ENCODE assay signal across 11 mouse cellular contexts in genomic region chr13:42757654-42758400, GRCm38 (mm10).
A peak's percentile ranks its signal among the peaks of the same experiment; 100 is the strongest.
DNase-seq lines count a peak whose midpoint lies in the region; ATAC-seq lines count a peak whose summit lies in the region.
"Had no signal": no experiment of that assay in that cellular context is flagged by ENCODE, and none has a peak within 500 bp of the region (broad histone marks: within the 10 kb centered on the region; RNA-seq: fewer than 3 reads in every experiment).

No protein-coding gene starts in this region.

- H3K27ac ChIP-seq in neural tube, embryonic 13.5 days (replicated peaks): peak overlapping the region; percentile 61; the same call in 1 of the 2 replicates
- peak overlapping the region; percentile 3; the same call in 1 of the 2 replicates for H3K27ac ChIP-seq in hindbrain, embryonic 15.5 days (replicated peaks)
- H3K27ac ChIP-seq: limb, embryonic 12.5 days had no signal

- H3K4me3 ChIP-seq in neural tube, embryonic 13.5 days: no peak overlapping the region
- no peak overlapping the region for H3K4me3 ChIP-seq in hindbrain, embryonic 15.5 days
- H3K4me3 ChIP-seq: limb, embryonic 12.5 days; megakaryocyte, embryonic 14.5 days had no signal

- ATAC-seq in neural tube, embryonic 13.5 days (ENCODE audit: low read depth): peak; percentile 32; the same call in 1 of the 2 replicates
- peak; percentile 48; the same call in 1 of the 2 replicates for ATAC-seq in hindbrain, embryonic 15.5 days (ENCODE audit: low FRiP score, low read depth)

- no peaks in the 10 kb centered on the region for H3K9me3 ChIP-seq in neural tube, embryonic 13.5 days
- no peaks in the 10 kb centered on the region for H3K9me3 ChIP-seq in hindbrain, embryonic 15.5 days
- H3K9me3 ChIP-seq: limb, embryonic 12.5 days had no signal

- 39% methylated on average over 11 of the region's 11 CpGs for WGBS in neural tube, embryonic 13.5 days
- 26% methylated on average over 11 of the region's 11 CpGs for WGBS in hindbrain, embryonic 15.5 days

- H3K36me3 ChIP-seq in neural tube, embryonic 13.5 days: no peaks in the 10 kb centered on the region
- no peaks in the 10 kb centered on the region for H3K36me3 ChIP-seq in hindbrain, embryonic 15.5 days
- H3K36me3 ChIP-seq: limb, embryonic 12.5 days had no signal

- intact Hi-C loops in gastrocnemius, postnatal 36 days (cut with DNase I): no loop called here

- DNase-seq in neural tube, embryonic 10.5 days (ENCODE audit: extremely low spot score, low spot score): no peak
- DNase-seq in layer of hippocampus, adult 8-10 months (ENCODE audit: low spot score in 2 of 2): peak; percentile 36 to 43
- peak; percentile 42 for DNase-seq in right cerebral cortex, postnatal 25 days
- no peak for DNase-seq in gastrocnemius, postnatal 36 days
- no peak for DNase-seq in adrenal gland, postnatal 10 days
- DNase-seq in thymus, adult 18-20 months: no peak
- DNase-seq: adrenal gland, adult 8-10 months had no signal

- no peak overlapping the region for H3K9ac ChIP-seq in neural tube, embryonic 13.5 days
- no peak overlapping the region for H3K9ac ChIP-seq in hindbrain, embryonic 15.5 days
- H3K9ac ChIP-seq: limb, embryonic 12.5 days had no signal

- no peaks in the 10 kb centered on the region for H3K27me3 ChIP-seq in neural tube, embryonic 13.5 days
- no peaks in the 10 kb centered on the region for H3K27me3 ChIP-seq in hindbrain, embryonic 15.5 days
- H3K27me3 ChIP-seq: megakaryocyte, embryonic 14.5 days had no signal

- 0 out of 2 replicates have a peak overlapping the region, but pooled peaks have one; percentile 1 for H3K4me2 ChIP-seq in neural tube, embryonic 13.5 days
- no peak overlapping the region for H3K4me2 ChIP-seq in hindbrain, embryonic 15.5 days
- H3K4me2 ChIP-seq: limb, embryonic 12.5 days had no signal

- peaks cover 25% of the 10 kb centered on the region for H3K4me1 ChIP-seq in neural tube, embryonic 13.5 days (replicated peaks)
- H3K4me1 ChIP-seq in hindbrain, embryonic 15.5 days (replicated peaks): peaks cover 32% of the 10 kb centered on the region
- H3K4me1 ChIP-seq: megakaryocyte, embryonic 14.5 days had no signal

Comparison
In these comparisons a context has a peak if more than half of its experiments do, and no peak if none do; other contexts are left out.
1. DNase-seq: peak in layer of hippocampus, adult 8-10 months (2 of 2) and right cerebral cortex, postnatal 25 days (single experiment); none in neural tube, embryonic 10.5 days (single experiment), gastrocnemius, postnatal 36 days (0 of 2), adrenal gland, postnatal 10 days (single experiment) and thymus, adult 18-20 months (0 of 2).